Mouse (Mus musculus): ENCODE results near the gene Ubn1. TPM values are rescaled to one million over a fixed set of nuclear protein-coding genes. Genes with fewer than 3 reads are reported as not detected.

The Ubn1 gene
- polyA plus RNA-seq, 1 experiment from 2014 or later, result 18.5 TPM

DNA sequence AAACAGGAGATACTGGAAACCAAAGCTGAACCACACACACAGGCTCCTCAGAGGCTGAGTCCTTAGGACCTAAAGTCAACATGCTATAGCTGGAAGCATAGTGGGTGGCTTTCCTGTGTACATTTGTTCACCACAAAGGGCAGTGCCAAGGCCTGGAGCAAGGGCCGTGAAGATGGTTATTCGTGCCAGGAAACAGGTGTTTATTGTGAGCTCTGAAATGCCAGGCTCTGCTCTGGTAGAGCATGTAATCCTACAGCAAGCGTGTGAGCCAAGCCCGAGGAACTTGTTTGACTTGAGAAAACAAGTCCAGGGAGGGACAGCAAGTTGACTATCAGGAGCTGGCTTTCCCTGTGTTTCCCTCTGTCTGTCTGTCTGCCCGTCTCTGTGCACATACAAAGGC is 43.4 kb downstream of the Ubn1 start:
- Histone ChIP-seq H3K27ac (replicated peaks) (no peak overlapping the region), H3K36me3 (replicated peaks) (peaks cover 14% of the 10 kb centered on the region), H3K9me3 (no peaks in the 10 kb centered on the region), H3K4me3 (no peak overlapping the region), H3K4me1 (no peaks in the 10 kb centered on the region), H3K27me3 (replicated peaks; ENCODE audit: low read depth, poor library complexity, severe bottlenecking) (no peaks in the 10 kb centered on the region)
- DNase-seq (ENCODE audit: low spot score), result no peak
- WGBS, result 87% methylated on average over 5 of the region's 5 CpGs

DNA sequence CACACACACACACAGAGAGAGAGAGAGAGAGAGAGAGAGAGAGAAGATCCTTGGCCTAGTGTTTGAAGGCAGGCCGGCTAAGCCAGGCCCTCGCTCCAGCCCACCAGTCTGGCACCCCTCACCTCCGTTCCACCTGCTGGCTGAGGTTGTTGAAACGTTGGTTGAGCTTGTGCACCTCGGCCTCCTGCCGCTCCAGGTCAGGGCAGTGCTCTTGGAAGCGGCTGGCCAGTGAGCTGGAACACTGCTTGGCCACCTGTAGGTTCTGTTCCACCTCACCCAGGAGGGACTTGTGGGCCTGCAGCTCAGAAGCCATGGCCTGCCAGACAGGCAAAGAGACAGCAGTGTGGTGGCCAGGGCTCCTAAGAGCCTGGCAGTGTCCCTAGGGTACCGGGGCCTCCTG is 46.6 kb downstream of the Ubn1 start:
- WGBS, result 89% methylated on average over 8 of the region's 8 CpGs
- no peak overlapping the region for H3K4me3 ChIP-seq
- H3K4me1 ChIP-seq, result no peaks in the 10 kb centered on the region
- H3K27ac ChIP-seq (replicated peaks), result no peak overlapping the region
- no peaks in the 10 kb centered on the region for H3K27me3 ChIP-seq (replicated peaks; ENCODE audit: low read depth, poor library complexity, severe bottlenecking)
- H3K36me3 ChIP-seq (replicated peaks), result no peaks in the 10 kb centered on the region
- H3K9me3 ChIP-seq, result no peaks in the 10 kb centered on the region
- DNase-seq (ENCODE audit: low spot score), result no peak

DNA sequence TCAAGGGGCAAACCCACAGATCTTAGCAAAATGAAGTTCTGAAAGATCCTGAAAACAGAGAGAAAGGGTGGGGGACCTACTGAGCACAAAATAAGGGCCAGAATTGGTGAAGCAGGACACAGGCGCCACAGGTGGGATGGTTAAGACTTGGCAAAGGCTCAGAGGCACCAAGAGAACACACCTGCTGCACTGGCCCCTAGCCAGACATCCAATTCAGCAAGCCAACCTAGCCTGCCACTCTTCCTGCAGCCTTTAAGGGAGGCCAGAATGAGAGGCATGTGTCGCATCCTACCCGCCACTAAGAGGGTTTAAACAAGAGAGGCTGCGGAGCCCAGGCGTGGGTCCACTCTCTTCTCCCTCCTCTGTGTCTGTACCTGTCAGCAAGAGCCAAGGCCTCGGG is 51.1 kb downstream of the Ubn1 start:
- Histone ChIP-seq H3K4me1 (no peaks in the 10 kb centered on the region), H3K9me3 (no peaks in the 10 kb centered on the region), H3K27me3 (replicated peaks; ENCODE audit: low read depth, poor library complexity, severe bottlenecking) (no peaks in the 10 kb centered on the region), H3K27ac (replicated peaks) (no peak overlapping the region), H3K4me3 (no peak overlapping the region), H3K36me3 (replicated peaks) (no peaks in the 10 kb centered on the region)
- DNase-seq (ENCODE audit: low spot score), result no peak
- WGBS, result 83% methylated on average over 6 of the region's 6 CpGs

DNA sequence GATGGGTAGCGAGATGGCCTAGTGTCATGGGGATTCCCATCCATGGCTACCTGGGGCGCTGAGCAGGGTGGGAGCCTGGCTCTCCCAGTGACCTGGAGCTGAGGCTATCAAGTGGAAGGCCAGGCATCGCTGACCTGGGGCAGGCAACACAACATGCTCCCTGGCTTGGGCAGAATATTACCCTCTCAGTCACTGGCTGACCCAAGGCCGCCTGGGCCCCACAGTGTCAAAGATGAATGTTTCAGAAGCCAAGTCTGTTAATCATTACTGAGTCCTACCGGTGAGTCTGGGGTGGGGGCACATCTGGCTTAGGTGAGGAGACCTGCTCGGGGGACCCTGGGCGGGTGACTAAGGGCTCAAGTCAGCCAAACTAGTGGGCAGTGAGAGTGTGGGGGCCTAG is 60.0 kb downstream of the Ubn1 start:
- Histone ChIP-seq H3K27me3 (replicated peaks; ENCODE audit: low read depth, poor library complexity, severe bottlenecking) (no peaks in the 10 kb centered on the region), H3K4me3 (no peak overlapping the region), H3K4me1 (peaks cover 11% of the 10 kb centered on the region; the same call in 1 of the 2 replicates), H3K9me3 (peaks cover 6% of the 10 kb centered on the region; the same call in 1 of the 2 replicates), H3K27ac (replicated peaks) (no peak overlapping the region), H3K36me3 (replicated peaks) (no peaks in the 10 kb centered on the region)
- DNase-seq (ENCODE audit: low spot score), result no peak
- WGBS, result 71% methylated on average over 7 of the region's 7 CpGs

DNA sequence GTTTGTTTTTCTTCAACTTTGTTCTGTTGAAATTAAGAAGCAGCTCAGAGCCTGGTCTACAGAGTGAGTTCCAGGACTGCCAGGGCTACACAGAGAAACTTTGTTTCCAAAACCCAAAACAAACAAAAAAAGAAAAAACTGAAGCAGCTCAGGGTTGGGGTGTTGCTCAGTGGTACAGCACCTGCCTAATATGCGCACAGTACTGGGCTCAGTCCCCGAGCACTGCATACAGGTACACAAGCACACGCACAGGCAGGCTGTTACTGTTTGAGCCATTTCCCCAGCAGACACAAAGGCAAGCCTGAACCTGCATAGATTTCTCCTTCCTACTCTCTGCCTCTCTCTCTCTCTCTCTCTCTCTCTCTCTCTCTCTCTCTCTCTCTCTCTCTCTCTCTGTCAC is 61.2 kb downstream of the Ubn1 start:
- WGBS, result 79% methylated on average over 3 of the region's 3 CpGs
- Histone ChIP-seq H3K36me3 (replicated peaks) (no peaks in the 10 kb centered on the region), H3K27me3 (replicated peaks; ENCODE audit: low read depth, poor library complexity, severe bottlenecking) (no peaks in the 10 kb centered on the region), H3K9me3 (peaks cover 6% of the 10 kb centered on the region; the same call in 1 of the 2 replicates), H3K27ac (replicated peaks) (no peak overlapping the region), H3K4me3 (no peak overlapping the region), H3K4me1 (peaks cover 11% of the 10 kb centered on the region; the same call in 1 of the 2 replicates)
- DNase-seq (ENCODE audit: low spot score), result no peak

DNA sequence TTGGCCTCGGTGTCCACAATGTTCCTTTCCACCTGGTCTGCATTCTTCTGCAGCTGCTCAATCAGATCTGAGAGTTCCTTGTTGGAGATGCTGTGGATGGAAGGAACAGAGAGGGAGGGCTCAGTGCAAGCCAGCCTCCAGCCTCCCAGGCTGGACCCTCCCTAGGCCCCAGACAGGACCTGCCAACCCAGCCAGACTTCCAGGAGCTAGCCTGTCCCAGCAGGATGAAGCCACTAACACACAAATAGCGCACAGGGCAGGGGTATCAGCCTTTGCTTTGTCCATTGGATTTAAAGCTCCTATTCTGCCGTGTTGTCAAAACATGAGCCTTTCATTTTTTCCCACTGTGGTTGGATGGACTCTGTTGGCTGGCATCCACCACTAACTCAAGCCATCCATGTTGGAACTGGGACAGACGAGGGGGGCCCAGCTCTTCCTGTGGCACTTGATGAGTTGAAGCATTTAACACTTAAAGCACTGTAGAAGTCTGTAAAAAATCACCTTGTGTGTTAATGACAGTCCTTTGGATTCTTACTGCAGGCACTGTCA is 63.2 kb downstream of the Ubn1 start:
- H3K4me1 ChIP-seq, result peaks cover 11% of the 10 kb centered on the region; the same call in 1 of the 2 replicates
- H3K27me3 ChIP-seq (replicated peaks; ENCODE audit: low read depth, poor library complexity, severe bottlenecking), result no peaks in the 10 kb centered on the region
- DNase-seq (ENCODE audit: low spot score), result no peak
- H3K27ac ChIP-seq (replicated peaks), result no peak overlapping the region
- peaks cover 3% of the 10 kb centered on the region; the same call in 1 of the 2 replicates for H3K9me3 ChIP-seq
- WGBS, result 80% methylated on average over 4 of the region's 4 CpGs
- no peaks in the 10 kb centered on the region for H3K36me3 ChIP-seq (replicated peaks)
- no peak overlapping the region for H3K4me3 ChIP-seq

DNA sequence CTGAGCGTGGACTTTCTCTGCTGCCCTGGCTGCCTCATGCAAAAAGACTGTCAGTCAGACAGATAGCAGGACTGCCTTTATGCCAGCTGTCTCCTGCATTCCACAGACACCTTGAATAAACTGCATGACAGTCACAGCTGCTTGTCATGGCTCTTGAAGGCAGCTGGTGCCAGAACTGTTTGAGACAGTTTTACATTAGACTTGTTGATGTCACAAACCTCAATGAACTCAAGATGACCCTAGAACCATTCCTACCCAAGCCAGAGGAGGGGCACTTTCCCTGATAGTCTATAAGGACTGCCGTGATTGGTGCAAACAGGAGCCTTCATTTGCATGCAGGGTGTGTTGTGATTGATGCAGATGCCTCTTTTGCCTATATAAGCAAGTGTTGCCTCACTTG is 63.7 kb downstream of the Ubn1 start:
- Histone ChIP-seq H3K27me3 (replicated peaks; ENCODE audit: low read depth, poor library complexity, severe bottlenecking) (no peaks in the 10 kb centered on the region), H3K4me3 (no peak overlapping the region), H3K36me3 (replicated peaks) (no peaks in the 10 kb centered on the region), H3K27ac (replicated peaks) (no peak overlapping the region), H3K4me1 (peaks cover 11% of the 10 kb centered on the region; the same call in 1 of the 2 replicates), H3K9me3 (no peaks in the 10 kb centered on the region; the same call in 1 of the 2 replicates)
- WGBS, result 77% methylated on average over 2 of the region's 2 CpGs
- no peak for DNase-seq (ENCODE audit: low spot score)

DNA sequence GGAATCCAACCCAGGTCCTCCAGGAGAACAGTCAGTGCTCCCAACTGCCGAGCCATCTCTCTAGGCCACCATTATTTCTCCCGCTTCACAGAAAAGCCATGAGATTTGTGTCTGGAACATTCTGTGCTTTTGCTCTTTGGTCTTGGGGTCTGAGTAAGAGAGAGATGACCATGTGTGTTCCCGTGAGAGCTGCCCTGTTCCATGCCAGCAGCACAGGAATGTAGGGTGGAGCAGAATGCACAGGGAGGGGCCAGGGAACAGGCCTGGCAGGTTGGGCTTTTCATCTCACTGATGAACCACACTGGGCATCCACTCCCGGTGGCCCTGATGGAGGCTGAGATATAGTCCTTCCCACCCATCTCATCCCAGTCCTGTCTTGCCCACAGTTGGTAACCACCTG is 69.5 kb downstream of the Ubn1 start:
- H3K36me3 ChIP-seq (replicated peaks), result no peaks in the 10 kb centered on the region
- H3K4me3 ChIP-seq, result no peak overlapping the region
- WGBS, result 85% methylated on average over 4 of the region's 4 CpGs
- H3K4me1 ChIP-seq, result no peaks in the 10 kb centered on the region; the same call in 1 of the 2 replicates
- no peak for DNase-seq (ENCODE audit: low spot score)
- peaks cover 33% of the 10 kb centered on the region for H3K27me3 ChIP-seq (replicated peaks; ENCODE audit: low read depth, poor library complexity, severe bottlenecking)
- H3K9me3 ChIP-seq, result no peaks in the 10 kb centered on the region
- H3K27ac ChIP-seq (replicated peaks), result no peak overlapping the region

DNA sequence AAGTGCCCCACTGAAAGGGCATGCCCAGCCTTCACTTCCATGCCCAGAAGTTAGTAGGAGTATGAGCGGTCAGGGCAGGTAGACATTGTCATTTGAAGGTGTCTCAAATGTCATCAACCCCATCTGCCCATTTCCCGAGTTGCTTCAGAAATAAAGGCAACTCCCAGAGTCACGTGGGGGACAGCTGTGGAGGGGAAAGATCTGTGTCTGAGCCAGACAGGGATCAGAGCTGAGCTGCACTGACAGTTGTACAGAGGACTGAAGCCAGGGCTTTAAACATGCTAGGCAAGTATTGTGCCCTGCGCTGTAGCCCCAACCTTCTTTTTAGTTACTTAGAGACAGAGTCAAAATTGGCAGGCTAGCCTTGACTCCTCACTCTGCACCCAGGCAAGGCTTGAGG is 70.0 kb downstream of the Ubn1 start:
- WGBS, result 76% methylated on average over 4 of the region's 4 CpGs
- Histone ChIP-seq H3K36me3 (replicated peaks) (no peaks in the 10 kb centered on the region), H3K9me3 (no peaks in the 10 kb centered on the region), H3K27me3 (replicated peaks; ENCODE audit: low read depth, poor library complexity, severe bottlenecking) (peaks cover 33% of the 10 kb centered on the region), H3K4me1 (no peaks in the 10 kb centered on the region; the same call in 1 of the 2 replicates), H3K27ac (replicated peaks) (no peak overlapping the region), H3K4me3 (no peak overlapping the region)
- DNase-seq (ENCODE audit: low spot score), result no peak

DNA sequence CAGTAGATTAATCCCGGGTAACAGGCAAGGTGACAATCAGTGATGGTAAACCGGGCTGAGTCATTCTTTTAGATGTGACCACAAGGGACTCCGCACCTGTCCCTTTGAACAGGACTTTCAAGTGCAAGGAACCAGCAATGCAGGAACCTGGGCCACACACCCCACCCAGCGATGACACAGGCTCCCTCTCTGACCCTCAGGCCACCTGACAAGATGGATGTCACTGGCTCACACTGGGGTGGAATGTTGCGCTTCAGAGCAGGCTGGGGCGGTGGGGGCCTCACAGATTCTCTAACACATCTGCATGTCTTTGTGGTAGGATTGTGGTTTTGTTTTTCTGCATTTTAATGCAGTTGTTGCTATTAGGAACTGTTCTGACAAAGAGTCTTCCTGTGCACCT is 73.6 kb downstream of the Ubn1 start:
- Histone ChIP-seq H3K9me3 (no peaks in the 10 kb centered on the region), H3K36me3 (replicated peaks) (no peaks in the 10 kb centered on the region), H3K4me3 (no peak overlapping the region), H3K27ac (replicated peaks) (no peak overlapping the region), H3K27me3 (replicated peaks; ENCODE audit: low read depth, poor library complexity, severe bottlenecking) (peaks cover 36% of the 10 kb centered on the region), H3K4me1 (peaks cover 5% of the 10 kb centered on the region; the same call in 1 of the 2 replicates)
- DNase-seq (ENCODE audit: low spot score), result no peak
- 79% methylated on average over 6 of the region's 6 CpGs for whole genome bisulfite sequencing

DNA sequence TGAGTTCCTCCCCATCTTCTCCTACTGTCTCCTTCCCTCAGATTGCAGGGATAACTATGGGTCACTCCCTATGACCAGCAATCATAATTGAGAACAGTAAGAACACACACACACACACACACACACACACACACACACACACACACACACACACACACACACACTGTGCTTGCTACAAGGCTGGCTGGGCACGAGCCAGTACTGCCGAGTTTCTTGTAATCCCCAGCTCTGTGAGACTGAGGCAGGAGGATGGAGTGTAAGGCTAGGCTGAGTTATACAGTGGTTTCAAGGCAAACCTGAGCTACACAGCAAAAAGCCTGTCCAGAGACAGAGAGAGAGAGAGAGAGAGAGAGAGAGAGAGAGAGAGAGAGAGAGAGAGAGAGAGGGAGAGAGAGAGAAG is 80.3 kb downstream of the Ubn1 start:
- Histone ChIP-seq H3K9me3 (no peaks in the 10 kb centered on the region), H3K27me3 (replicated peaks; ENCODE audit: low read depth, poor library complexity, severe bottlenecking) (peaks cover 70% of the 10 kb centered on the region), H3K4me3 (no peak overlapping the region), H3K27ac (replicated peaks) (no peak overlapping the region), H3K36me3 (replicated peaks) (no peaks in the 10 kb centered on the region), H3K4me1 (peaks cover 21% of the 10 kb centered on the region)
- 54% methylated on average over 2 of the region's 2 CpGs for WGBS
- no peak for DNase-seq (ENCODE audit: low spot score)

DNA sequence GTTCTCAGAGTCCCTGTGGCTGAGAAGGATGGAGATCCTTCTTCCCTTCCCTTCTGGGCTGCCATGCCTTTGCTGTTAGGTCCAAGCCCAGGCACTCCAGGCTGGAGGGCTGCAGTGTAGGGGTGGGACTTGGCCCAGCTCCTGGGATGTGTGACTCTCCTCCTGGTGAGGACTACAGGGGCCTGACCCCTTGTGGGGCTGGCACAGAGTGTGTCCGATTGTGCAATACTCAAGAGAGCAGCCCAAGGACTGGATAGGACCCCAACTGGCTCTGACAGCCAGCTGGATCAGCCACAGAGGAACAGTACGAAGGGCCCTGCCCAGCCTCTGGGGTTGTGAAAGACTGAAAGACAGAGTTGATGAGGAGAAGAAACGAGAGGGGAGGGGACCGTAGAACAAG is 80.9 kb downstream of the Ubn1 start:
- Histone ChIP-seq H3K9me3 (no peaks in the 10 kb centered on the region), H3K4me3 (no peak overlapping the region), H3K27me3 (replicated peaks; ENCODE audit: low read depth, poor library complexity, severe bottlenecking) (peaks cover 73% of the 10 kb centered on the region), H3K36me3 (replicated peaks) (no peaks in the 10 kb centered on the region), H3K27ac (replicated peaks) (no peak overlapping the region), H3K4me1 (peaks cover 21% of the 10 kb centered on the region)
- 12% methylated on average over 4 of the region's 4 CpGs for WGBS
- no peak for DNase-seq (ENCODE audit: low spot score)

DNA sequence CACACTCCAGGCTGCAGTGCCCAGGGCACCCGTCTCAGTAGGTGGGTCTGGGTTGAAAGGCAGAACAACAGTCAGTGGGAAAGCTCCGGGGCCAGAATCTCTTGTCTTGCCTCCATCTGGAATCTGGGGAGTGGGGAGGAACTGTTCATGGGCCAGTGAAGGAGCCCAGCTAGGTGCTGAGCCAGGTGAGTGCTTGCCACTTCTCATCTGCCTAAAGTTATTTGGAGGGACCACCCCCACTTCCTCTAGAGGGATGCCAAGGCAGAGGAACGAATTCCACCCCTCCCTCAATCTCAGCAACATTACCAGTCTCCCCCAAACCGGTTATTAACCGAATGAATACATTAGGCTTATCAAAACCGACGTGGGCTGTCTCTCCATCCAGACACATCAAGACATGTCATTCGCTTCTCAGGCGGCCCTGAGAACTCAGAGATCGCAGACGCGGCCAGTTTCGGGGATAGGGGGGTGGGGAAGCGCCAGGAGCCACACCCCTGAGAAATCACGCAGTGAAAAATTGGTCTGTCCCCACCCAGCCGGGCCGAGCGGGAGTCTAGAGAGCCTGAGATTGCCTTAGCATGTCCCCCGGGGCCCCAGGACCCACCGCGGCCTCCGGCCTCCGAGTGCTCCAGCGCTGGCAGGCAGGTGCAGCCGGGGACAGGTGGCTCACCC is 81.5 kb downstream of the Ubn1 start:
- Histone ChIP-seq H3K27me3 (replicated peaks; ENCODE audit: low read depth, poor library complexity, severe bottlenecking) (peaks cover 75% of the 10 kb centered on the region), H3K27ac (replicated peaks) (no peak overlapping the region), H3K4me3 (peak overlapping the region; percentile 55), H3K4me1 (peaks cover 25% of the 10 kb centered on the region), H3K36me3 (replicated peaks) (no peaks in the 10 kb centered on the region), H3K9me3 (no peaks in the 10 kb centered on the region)
- 3% methylated on average over 25 of the region's 25 CpGs for WGBS
- DNase-seq (ENCODE audit: low spot score), result peak; percentile 28
